Mouse (Mus musculus): ENCODE results near the gene Tom1l1.
"Not testable (repeated sequence)": the region's sequence is repeated elsewhere in the genome, so short reads cannot be mapped to it uniquely, and the experiment has no call there.

The Tom1l1 gene

DNA sequence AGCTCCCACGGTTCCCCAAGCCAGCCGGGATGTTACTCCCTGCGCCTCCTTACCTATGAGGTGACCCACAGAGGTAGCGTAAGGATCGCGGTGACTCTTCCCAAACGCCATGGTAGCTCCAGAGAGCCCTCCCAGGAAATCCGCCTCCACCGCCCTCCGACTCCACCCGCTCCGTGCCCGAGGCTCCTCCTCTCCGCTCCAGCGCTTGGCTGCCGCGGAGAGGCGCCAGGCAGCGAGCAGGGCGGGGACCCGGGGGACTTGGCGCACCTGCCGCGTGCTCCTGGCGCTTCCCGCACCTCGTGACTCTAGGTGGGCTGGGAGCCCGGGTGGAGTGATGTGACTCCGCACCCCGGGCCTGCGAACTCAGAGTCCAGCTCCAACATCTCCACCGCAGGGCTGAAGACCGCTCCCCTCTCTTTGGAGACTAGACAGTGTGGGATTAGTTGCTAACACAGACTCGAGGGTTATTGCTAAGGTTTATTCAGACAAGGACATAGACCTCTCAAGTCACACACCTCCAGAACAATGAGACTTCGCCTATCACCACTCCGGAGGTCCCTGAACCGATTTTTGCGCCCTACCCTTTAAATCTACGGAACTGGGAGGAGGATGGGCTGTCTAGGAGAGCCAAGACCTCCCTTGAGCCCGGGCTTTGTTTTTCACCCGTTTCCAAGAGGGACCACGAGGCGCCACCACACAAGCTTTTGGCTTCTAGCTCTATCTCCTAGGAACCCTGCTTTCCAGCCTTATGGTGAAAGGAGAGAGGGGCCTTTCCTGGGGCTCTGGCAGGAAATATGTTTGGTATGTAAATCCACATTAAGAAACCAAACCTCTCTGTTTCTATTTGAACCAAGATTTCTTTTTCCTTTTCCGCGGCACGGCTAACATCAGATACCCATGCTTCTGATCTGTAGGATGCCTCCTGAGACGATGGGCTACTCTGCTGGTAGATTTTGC is at the start of gene Tom1l1:
TSS of gene Tom1l1 (minus strand) at position 907 of the 957 bp plus-strand sequence.
- peak; percentile 79 to 81 for DNase-seq

DNA sequence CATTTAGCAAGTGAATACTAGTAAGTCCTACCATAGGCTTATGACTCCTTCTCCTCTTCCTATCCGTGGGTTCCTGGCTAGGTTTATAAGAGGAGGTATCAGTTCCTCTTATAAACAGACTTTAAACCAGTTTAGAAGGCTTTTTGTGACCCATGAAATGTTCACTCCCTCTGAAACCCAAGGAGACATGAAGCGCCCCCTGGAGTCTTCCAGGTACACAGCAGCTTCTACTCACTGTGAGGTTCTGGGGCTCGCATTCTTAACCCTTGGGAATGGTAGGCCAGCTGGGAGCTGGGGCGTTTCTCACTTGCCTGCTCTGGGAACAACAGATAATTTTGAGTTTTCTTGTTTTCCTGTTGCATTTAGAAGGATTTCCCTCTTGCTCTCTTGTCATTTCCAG is 45.4 kb upstream of the Tom1l1 start:
- DNase-seq: no peak

DNA sequence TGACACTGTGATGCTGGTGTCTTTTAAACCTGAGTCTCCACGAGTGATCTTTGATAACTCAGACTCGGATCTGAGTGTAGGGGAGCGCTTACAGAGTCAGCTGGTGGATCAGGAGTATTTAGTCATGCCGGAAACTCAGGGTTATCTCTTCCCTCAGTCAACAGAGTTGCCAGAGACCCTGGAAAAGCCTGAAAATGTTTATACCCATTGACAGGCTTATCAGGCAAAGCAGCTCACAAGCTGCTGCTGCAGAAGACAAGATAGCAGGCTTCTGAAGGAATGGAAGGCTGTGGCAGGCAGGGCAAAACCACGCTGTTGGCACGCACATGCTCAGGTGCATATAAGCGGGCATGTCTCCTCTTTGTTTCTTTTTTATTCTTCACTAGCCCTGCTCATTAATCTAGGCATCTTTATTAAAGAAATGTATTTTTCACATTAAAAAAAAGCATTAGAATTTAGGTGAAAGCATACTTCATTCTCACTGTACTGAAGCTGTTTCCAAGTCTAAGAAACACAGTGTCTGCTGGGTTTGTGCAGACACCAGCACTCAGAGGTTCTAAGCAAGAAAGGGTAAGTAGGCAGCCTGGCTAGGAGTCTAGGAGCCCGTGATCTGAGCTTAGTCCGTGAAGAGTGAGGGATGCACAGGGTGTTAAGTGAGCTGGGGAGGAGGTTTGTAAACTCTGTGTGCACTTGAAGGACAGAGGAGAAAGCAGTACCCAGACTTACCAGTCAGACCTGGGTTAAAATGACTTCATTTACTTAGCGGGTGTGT is 39.4 kb upstream of the Tom1l1 start:
- DNase-seq: no peak

DNA sequence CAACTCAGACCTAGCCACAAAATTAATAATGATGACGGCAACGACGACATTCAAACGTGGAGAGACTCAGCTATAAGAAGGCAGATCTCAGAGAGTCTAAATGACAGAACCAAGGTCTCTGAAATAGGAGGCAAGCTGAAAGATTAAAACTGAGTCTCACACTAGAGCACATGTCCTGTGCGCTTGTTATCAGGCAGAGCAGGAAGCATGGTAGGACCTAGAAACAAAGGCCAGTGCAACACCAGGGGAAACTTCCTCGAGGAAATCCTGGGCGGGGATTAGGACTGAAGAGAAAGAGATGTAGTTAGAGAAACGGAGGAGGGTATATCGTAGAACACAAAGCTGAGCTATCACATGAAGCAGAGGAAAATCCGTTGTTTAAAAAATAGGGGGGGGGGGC is 38.6 kb upstream of the Tom1l1 start:
- no peak for DNase-seq

DNA sequence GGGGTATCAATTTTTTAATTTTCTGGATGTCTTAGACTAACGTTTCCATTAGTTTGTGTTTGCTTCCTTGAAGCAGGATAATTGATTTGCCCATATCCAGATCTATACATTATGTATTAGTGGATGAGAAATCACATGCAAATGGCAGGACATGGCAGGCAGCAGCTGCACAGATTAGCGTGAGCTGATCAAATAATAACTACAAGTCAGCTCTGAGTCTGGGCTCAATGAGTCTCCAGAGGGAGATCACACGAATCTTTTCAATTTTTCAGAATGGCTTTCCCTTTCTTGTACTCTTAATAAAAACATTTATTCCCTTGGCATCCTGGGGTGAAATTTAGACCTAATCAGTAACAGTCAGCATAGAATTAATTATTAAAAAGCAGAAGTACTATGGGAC is 34.1 kb upstream of the Tom1l1 start:
- DNase-seq: no peak

DNA sequence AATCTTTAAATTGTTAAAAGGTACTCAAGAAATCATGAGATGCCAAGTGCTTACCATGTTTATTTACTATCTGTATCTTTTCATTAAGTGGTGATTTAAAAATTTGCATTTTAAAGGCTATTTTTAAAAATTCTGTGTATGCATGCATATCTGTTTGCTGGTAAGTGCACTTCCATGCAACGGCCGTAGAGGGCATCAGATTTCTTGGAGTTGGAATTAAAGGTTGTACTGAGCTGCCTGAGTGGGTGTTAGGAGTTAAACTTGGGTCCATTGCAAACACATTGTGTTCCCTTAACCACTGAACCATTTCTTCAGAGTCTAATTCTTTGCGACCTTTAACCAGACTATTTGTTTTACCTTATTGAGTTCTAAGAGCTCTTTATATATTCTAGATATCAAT is 29.6 kb upstream of the Tom1l1 start:
- no peak for DNase-seq

DNA sequence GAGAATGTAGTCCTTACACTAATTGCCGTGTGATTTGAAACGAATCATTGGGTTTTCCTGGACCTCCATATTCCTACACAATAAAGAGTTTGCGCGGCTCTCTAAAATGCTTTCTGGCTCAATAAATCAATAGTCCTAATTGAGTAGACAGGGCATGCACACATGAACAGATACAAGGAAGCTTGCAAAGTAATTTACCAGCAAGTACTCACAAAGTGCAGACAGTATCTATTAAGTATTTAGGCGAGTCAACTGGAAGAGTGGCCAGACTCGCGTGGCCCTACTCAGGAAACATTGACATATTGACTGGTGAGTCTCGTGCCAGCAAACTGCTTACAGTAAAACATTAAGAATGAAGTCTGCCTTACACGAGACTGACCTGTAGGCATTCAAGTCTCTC is 23.4 kb upstream of the Tom1l1 start:
- no peak for DNase-seq

DNA sequence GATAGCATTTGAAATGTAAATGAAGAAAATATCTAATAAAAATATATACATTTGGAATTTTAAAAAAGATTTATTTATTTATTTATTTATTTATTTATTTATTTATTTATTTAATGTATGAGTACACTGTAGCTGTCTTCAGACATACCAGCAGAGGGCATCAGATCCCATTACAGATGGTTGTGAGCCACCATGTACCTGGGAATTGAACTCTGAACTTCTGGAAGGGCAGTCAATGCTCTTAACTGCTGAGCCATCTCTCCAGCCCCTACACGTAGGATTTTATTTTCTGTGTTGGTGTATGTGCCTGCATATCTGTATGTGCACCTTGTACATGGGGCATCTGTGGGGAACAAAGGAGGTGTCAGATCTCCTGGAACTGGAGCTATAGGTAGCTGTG is 19.0 kb upstream of the Tom1l1 start:
- DNase-seq: not testable (repeated sequence)

DNA sequence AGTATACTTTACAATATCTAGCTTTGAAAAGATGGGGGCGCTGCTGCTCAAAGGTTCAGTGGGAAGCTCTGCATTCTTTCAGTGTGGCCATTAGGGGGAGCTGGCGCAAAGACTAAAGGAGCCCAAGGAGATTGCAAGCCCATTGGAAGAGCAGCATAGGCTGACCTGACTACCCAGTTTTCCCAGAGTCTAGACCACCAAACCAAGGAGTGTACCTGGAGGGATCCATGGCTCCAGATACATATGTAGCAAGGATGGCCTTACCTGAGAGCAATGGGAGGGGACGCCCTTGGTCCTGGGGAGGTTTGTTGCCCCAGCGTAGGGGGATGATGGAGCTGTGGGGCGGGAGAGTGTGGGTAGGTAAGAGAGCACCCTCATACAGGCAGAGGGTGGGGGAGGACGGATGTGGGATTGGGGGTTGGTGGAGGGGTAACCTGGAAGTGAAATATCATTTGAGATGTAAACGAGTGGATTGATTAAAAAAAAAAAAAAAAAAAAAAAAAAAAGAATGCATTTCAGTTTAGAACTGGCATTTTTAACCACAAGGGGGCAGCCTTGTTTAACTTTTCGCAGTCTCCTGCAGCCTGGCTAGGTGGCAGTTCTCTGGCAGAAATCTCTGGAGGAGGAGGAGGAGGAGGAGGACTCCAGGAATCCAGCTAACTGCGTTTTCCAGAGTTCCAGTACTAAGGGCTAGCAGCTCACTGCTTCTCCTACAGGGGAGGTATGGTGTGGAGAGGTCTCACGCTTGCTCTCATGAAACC is 9.5 kb upstream of the Tom1l1 start:
- peak; percentile 45 to 67 for DNase-seq

DNA sequence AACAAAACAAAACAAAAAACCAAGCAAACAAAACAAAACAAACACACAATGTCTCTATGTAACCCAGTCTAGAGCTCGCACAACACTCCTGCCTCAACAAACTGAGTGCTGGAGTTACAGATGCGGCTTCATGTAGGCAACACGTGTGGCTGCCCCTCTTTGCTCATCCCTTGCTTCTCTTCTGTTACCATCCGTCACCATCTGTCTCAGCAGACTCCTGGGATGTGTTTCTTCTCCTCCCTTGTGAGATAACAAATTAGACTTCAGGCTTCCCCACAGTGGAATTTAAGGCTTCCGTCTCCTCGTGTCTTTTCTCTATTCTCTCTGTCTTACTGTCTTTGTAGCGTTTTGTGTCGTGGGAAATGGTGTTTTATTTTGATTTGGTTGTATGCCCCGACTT is 7.6 kb upstream of the Tom1l1 start:
- DNase-seq: no peak

DNA sequence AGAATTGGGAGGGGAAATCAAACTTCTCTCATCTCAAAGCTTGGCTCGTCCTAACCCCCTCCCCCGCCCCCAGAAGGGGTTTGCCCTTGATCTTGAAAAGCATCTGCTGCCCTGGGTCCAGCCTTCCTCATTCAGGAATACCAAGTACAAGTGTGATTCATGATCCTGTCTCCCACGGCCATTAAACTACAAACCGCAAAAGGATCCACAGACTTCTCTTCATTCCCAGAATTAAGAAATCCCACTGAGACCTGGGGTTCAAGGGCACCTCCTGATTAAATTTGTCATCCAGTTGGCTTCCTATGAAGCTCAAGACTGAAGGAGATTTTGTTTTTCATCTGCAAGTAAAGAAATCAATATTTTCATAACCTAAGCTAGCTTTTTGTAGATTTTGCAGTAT is 6.0 kb upstream of the Tom1l1 start:
- DNase-seq: no peak

DNA sequence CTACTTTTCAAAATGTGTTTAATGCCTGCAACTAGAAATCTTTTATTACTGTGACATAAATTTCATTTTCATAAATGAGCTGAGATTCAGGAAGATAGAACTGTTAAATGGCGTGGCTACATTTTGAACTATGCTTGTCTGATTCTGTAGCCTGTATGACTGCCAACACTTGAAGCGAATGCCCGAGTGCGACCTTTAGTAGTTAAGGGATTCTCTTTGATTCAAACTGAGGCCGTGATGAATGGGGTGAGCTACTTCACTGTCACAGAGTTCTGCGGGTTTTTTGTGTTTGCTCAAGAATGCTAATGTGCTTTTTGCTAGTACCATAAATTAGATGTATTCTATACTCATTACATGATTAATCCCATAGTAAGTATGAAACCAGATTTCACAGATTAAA is 2.2 kb upstream of the Tom1l1 start:
- DNase-seq: no peak

DNA sequence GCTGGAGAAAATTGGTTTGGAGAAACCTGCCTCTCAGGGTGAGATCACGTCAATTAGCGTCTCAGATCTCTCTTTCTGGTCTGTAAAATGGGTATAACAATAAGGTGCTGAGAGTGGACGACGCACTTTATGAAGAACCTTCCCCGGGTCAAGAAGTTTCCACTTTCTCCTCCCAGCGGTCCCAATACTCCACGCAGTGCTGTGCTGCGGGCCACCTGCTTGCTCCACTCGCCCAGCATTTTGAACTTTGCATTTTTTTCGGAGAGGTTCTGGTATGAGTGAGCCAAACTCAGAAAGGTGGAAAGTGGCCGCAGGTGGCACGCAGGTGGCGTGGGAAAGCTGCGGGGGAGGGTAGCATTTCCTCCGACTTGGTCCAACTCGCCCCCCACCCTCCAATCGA is 1.1 kb downstream of the Tom1l1 start:
- no peak for DNase-seq

DNA sequence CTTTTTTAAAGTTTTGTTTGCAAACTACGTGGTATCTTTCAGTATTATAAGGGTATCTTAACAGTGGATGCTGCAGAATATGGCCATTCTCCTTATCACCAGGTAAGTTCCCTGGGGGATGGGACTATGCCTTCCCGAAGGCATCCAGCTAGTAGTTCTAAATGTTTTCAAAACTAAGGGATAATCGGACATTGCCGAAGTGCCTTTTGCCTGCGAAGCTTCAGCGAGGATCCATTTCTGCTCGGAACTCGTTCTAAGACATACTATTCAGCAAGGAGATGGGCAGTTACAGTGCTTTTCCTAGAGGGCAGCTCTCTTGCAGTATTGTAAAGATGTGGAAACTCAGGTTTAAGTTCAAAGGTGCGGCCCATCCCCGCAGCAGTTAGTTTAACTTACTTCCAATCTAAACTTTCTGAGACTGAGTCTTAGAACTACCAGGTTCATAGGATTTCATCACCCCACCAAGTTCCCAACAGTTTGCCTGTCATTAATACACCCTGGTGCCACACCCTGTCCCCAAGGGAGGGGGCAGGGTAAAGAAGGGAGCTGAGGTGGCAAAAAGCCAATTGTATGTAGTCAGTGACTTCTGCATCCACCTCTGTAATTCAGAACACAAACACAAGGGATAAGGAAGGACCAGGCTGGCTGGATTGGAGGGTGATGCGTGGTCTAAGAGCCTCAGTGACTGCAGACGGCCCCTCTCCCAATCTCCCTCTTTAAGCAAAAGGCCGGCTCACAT is 1.7 kb downstream of the Tom1l1 start:
- DNase-seq: peak in 1 of 2 experiments; percentile 4

DNA sequence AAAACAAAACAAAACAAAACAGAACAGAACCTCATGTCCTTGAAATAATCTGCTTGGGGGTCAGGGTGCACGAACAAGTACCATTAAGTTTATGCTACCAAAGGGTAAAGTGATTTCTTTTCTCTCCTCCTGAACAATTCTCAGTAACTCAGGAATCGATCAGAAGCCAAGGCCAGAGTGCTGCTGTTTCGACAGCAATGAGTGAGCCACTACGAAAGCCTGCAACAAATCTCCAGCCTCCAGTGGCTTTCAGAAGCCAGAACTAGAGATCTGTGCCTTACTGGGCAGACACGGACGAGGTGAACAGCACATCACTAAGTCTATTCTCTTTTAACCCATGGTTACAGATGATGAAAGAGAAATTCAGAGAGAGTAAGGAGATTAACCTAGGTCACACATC is 3.0 kb downstream of the Tom1l1 start:
- DNase-seq: no peak

DNA sequence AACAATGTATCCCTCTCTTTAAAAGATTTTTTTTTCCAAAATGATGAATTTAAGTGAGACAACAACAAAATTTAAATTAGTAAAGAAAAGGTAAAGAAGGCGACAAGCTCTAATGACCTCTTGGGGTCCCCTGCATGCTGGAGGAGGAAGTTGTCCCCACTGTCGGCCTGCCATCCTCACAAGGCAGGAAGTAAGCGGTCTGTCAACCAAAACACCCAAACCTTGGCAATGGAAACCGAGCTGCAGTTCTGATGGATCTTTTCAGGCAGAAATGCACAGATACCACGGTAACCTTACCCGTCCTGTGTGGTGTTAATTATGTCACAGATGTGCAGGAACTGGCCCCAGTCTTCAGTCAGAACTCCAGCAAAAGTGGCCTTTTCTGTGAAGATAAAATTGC is 3.4 kb downstream of the Tom1l1 start:
- no peak for DNase-seq

DNA sequence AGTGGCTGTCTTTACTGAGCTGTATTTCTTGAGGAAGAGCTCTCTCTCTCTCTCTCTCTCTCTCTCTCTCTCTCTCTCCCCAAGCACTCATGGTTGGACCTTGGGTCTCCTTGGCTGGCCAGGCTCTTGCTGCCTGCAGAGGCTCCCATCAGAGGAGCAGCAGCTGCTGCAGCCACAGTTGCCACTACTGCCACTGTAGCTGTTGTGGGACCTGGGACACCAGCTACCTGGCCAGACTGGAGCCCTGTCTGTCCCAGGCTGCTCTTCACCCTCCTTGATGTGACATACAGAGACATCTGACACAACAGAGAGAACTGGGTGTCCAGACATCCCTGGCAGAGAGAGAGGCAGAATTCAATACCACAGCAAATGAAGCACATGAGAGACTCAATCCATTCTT is 7.0 kb downstream of the Tom1l1 start:
- no peak for DNase-seq

DNA sequence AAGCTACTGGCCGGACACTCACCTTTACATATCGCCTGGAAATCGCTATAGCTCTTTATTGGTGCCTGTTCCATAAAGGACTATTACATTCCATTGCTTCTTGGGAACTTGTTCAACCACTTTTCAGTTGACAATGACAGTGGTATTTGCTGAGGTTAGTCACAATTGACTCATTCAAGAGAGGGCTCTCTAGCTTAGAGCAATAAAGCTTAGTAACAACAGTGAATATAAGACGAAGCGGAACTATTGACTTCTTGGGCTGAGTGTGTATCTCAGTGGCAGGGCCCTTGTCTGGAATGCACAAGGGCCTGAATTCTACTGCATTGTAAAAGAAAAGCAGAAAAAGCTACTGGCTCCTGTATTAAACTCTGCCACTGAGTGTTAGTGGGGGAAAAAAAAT is 9.6 kb downstream of the Tom1l1 start:
- no peak for DNase-seq

DNA sequence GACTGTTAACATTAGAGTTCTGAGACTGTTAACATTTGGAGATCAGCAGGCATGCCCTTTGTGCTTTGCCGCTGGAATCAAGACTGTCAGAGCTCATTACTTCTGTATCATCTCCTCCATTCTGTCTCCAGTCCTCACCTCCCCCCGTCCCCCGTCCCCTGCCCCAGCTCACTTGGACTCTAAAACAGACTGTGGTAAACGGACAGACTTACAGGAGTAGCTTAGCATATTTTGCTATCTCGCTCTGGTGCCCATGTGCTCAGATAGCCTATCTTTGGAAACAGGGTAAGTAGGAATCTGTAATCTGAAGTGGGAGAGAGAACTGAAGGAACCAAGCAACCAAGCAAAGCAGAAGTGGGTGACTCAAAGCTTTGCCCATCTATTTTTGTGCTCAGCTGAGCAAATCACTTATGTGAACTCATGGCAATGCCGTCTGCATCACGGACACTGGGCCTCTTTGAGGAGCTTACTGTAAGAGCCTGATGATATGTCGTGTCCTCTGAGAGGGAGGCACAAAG is 10.3 kb downstream of the Tom1l1 start:
- DNase-seq: no peak

DNA sequence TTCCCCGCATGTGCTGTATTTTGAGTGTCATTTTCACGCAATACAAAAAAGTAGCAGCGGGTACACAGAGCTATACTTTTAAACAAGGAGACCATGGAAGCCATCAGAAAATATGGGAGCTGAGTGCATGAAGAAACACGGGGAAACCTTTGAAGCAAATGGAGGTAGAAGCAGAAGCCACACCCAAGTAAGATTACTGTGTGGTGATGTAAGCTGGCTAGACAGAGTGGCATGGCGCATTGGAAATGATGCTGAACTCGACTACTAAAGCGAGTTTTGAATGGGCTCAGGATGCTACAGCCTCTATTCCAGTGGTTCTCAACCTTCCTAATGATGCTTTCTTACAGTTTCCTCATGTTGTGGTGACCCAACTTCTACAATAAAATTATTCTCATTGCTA is 11.1 kb downstream of the Tom1l1 start:
- no peak for DNase-seq

DNA sequence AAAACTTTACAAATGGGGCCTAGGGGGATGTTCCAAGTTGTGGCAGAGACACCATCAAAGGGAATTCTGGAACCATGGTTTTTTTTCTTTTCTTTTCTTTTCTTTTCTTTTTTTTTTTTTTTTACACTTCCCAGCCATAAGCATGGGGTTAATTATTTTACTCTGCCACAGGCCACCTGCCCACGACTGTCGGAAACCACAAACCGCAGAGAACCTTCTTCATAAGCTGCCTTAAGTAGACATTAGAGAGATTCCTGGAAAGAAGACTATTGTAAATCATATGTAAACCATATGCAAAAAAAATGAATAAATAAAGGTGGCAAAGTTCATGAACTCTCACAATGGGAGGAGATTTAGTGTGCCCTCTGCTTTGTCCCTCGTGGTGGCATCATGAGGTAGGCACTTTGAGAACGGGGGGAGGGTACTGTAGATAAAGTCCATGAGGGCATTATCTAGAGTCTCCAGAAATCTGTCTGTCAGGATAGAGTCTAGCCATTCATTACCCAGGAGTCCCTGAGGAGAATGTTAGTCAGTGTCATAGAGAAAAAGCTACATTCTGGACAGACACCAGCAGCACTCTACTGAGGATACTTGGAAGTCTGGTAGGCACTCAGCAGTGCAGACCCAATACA is 12.6 kb downstream of the Tom1l1 start:
- DNase-seq: no peak

DNA sequence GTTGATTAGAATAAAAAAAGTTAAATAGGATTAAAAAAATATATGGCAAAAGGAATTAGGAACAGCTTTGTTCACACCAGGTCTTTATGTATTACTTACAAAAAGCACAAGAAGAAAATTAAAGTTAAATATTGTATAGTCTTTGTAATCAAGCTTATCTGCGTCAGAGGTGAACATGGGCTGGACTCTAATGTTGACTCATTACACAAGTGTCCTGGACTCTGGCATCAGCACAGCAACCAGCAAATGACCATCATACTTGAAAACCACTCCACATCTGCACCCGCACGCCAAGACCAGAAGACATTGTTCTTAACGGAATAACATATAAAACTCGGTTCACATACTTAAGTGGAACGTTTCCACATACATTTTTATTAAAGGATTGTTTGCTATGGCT is 20.8 kb downstream of the Tom1l1 start:
- no peak for DNase-seq

All from kidney, adult 8-10 months (tissue).